Mouse (Mus musculus): ENCODE results near the gene H2al1g. TPM values are rescaled to one million over a fixed set of nuclear protein-coding genes. Genes with fewer than 3 reads are reported as not detected.
A peak's percentile ranks its signal among the peaks of the same experiment; 100 is the strongest.

Gene H2al1g
- polyA plus RNA-seq, 1 experiment from 2014 or later: not detected

GRCm38 (mm10) chrX:11360823-11361222 lies 42.8 kb downstream of the H2al1g start:
- Histone ChIP-seq H3K27me3 (ENCODE audit: control insufficient read depth, insufficient read depth, low read length) (no peaks in the 10 kb centered on the region), H3K9ac (ENCODE audit: low read depth, low read length) (no peak overlapping the region), H3K27ac (ENCODE audit: low read depth, low read length) (no peak overlapping the region), H3K4me1 (replicated peaks; ENCODE audit: control insufficient read depth, insufficient read depth, low read length) (no peaks in the 10 kb centered on the region), H3K4me3 (ENCODE audit: low read depth, low read length) (no peak overlapping the region), H3K36me3 (ENCODE audit: control insufficient read depth, insufficient read depth, low read length) (no peaks in the 10 kb centered on the region), H3K4me2 (replicated peaks; ENCODE audit: low read depth, low read length) (no peak overlapping the region), H3K9me3 (ENCODE audit: control insufficient read depth, low read length) (no peaks in the 10 kb centered on the region)
- WGBS: 82% methylated on average over 6 of the region's 6 CpGs
- no peak for ATAC-seq (ENCODE audit: low FRiP score)
- DNase-seq (ENCODE audit: low spot score): no peak

DNA sequence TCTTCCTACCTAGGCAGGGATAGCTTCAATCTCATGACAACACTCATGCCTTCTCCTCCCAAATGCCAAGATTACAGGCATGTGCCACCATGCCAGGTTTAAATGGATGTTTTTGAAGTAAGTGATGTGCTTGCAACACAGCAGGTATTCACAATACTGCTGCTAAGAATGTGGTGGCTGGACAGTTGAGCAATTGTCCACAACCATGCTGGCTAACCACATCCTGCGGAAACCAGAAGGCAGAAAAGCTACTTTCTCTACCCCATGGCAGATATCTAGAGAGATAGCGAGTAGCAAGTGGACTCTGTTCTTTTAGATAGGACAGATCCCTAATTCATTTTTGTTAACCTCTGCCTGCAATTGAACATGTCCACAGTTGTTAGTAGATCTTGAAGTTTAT lies 43.2 kb downstream of the H2al1g start:
- Histone ChIP-seq H3K4me3 (ENCODE audit: low read depth, low read length) (no peak overlapping the region), H3K9me3 (ENCODE audit: control insufficient read depth, low read length) (no peaks in the 10 kb centered on the region), H3K27me3 (ENCODE audit: control insufficient read depth, insufficient read depth, low read length) (no peaks in the 10 kb centered on the region), H3K36me3 (ENCODE audit: control insufficient read depth, insufficient read depth, low read length) (no peaks in the 10 kb centered on the region), H3K4me2 (replicated peaks; ENCODE audit: low read depth, low read length) (no peak overlapping the region), H3K4me1 (replicated peaks; ENCODE audit: control insufficient read depth, insufficient read depth, low read length) (no peaks in the 10 kb centered on the region), H3K27ac (ENCODE audit: low read depth, low read length) (no peak overlapping the region), H3K9ac (ENCODE audit: low read depth, low read length) (no peak overlapping the region)
- no peak for ATAC-seq (ENCODE audit: low FRiP score)
- DNase-seq (ENCODE audit: low spot score): no peak
- WGBS: 94% methylated on average over 2 of the region's 2 CpGs

DNA sequence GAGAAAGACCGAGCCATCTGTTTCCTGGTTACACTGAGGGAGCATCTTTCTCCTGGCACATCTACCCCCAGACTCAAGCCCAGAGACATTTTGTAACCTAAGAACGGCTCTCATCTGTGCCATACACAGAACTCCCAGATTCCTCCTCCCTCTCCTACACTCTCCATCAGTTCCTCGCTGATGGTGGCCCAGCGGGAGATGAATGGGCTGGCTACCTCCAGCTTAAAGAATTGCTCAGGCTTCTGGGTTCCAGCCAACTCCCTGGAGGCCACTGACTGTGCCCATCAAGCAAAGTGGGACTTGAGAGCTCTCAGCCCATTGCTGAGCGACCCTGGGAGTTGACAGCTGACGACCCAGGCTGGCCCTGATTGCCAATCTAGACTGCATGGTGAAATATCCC lies 45.8 kb downstream of the H2al1g start:
- H3K36me3 ChIP-seq (ENCODE audit: control insufficient read depth, insufficient read depth, low read length): no peaks in the 10 kb centered on the region
- WGBS: 57% methylated on average over 6 of the region's 6 CpGs
- no peak overlapping the region for H3K4me2 ChIP-seq (replicated peaks; ENCODE audit: low read depth, low read length)
- DNase-seq (ENCODE audit: low spot score) (peak; percentile 8), ATAC-seq (ENCODE audit: low FRiP score) (no peak)
- H3K4me3 ChIP-seq (ENCODE audit: low read depth, low read length): no peak overlapping the region
- no peak overlapping the region for H3K27ac ChIP-seq (ENCODE audit: low read depth, low read length)
- H3K4me1 ChIP-seq (replicated peaks; ENCODE audit: control insufficient read depth, insufficient read depth, low read length): no peaks in the 10 kb centered on the region
- no peaks in the 10 kb centered on the region for H3K9me3 ChIP-seq (ENCODE audit: control insufficient read depth, low read length)
- no peak overlapping the region for H3K9ac ChIP-seq (ENCODE audit: low read depth, low read length)
- no peaks in the 10 kb centered on the region for H3K27me3 ChIP-seq (ENCODE audit: control insufficient read depth, insufficient read depth, low read length)

GRCm38 (mm10) chrX:11365151-11365550 lies 47.1 kb downstream of the H2al1g start:
- no peaks in the 10 kb centered on the region for H3K9me3 ChIP-seq (ENCODE audit: control insufficient read depth, low read length)
- H3K9ac ChIP-seq (ENCODE audit: low read depth, low read length): no peak overlapping the region
- no peak overlapping the region for H3K4me3 ChIP-seq (ENCODE audit: low read depth, low read length)
- H3K27ac ChIP-seq (ENCODE audit: low read depth, low read length): no peak overlapping the region
- H3K4me1 ChIP-seq (replicated peaks; ENCODE audit: control insufficient read depth, insufficient read depth, low read length): no peaks in the 10 kb centered on the region
- ATAC-seq (ENCODE audit: low FRiP score): no peak
- H3K27me3 ChIP-seq (ENCODE audit: control insufficient read depth, insufficient read depth, low read length): no peaks in the 10 kb centered on the region
- WGBS: 61% methylated on average over 12 of the region's 12 CpGs
- no peaks in the 10 kb centered on the region for H3K36me3 ChIP-seq (ENCODE audit: control insufficient read depth, insufficient read depth, low read length)
- no peak overlapping the region for H3K4me2 ChIP-seq (replicated peaks; ENCODE audit: low read depth, low read length)
- DNase-seq (ENCODE audit: low spot score): no peak

Other genes starting within 250 kb of the H2al1g start
- not detected in 2 replicates for gene H2al1a, start 19.0 kb upstream of the H2al1g start, polyA plus RNA-seq (2014; fragmentation: Nextera tagmentation; extraction: Ambion mirVana)
- gene H2al1b, start 15.8 kb upstream of the H2al1g start, polyA plus RNA-seq (2014; fragmentation: Nextera tagmentation; extraction: Ambion mirVana): not detected in 2 replicates
- not detected in 2 replicates for gene H2al1c, start 12.6 kb upstream of the H2al1g start, polyA plus RNA-seq (2014; fragmentation: Nextera tagmentation; extraction: Ambion mirVana)
- gene H2al1d, start 9.4 kb upstream of the H2al1g start, polyA plus RNA-seq (2014; fragmentation: Nextera tagmentation; extraction: Ambion mirVana): not detected in 2 replicates
- gene H2al1e, start 6.3 kb upstream of the H2al1g start, polyA plus RNA-seq (2014; fragmentation: Nextera tagmentation; extraction: Ambion mirVana): not detected in 2 replicates
- not detected in 2 replicates for gene H2al1f, start 3.1 kb upstream of the H2al1g start, polyA plus RNA-seq (2014; fragmentation: Nextera tagmentation; extraction: Ambion mirVana)
- gene H2al1h, start 3.2 kb downstream of the H2al1g start, polyA plus RNA-seq (2014; fragmentation: Nextera tagmentation; extraction: Ambion mirVana): not detected in 2 replicates
- gene H2al1i, start 6.4 kb downstream of the H2al1g start, polyA plus RNA-seq (2014; fragmentation: Nextera tagmentation; extraction: Ambion mirVana): not detected in 2 replicates
- not detected in 2 replicates for gene H2al1j, start 9.6 kb downstream of the H2al1g start, polyA plus RNA-seq (2014; fragmentation: Nextera tagmentation; extraction: Ambion mirVana)